Mouse (Mus musculus) forebrain, embryonic 10.5 days (tissue): ENCODE data around the gene Hist1h1a. TPM values are rescaled to one million over a fixed set of nuclear protein-coding genes. Genes with fewer than 3 reads are reported as not detected.
"Not testable (repeated sequence)": the region's sequence is repeated elsewhere in the genome, so short reads cannot be mapped to it uniquely, and the experiment has no call there.

Experiments used
- DNase-seq: peaks from one replicate; pipeline ENCODE4 v3.0.0-alpha.2; 2017; ENCODE audit warnings: low spot score; ENCODE audit errors: extremely low spot score
- H3K27ac ChIP-seq: fragments of 300-500 bp; sonication (generic); 2 replicates; pipeline ENCODE4 v1.5.1; 2016; ENCODE audit warnings: mild to moderate bottlenecking
- H3K27me3 ChIP-seq: fragments of 300-500 bp; sonication (generic); 2 replicates; pipeline ENCODE4 v1.6.1; 2016; ENCODE audit warnings: mild to moderate bottlenecking; ENCODE audit not compliant: poor library complexity, severe bottlenecking
- H3K36me3 ChIP-seq: fragments of 300-500 bp; sonication (generic); replicated peaks from 2 replicates; pipeline ENCODE4 v1.6.1; 2016; ENCODE audit warnings: mild to moderate bottlenecking, moderate library complexity
- H3K4me1 ChIP-seq: fragments of 300-500 bp; sonication (generic); 2 replicates; pipeline ENCODE4 v1.6.1; 2016
- H3K4me3 ChIP-seq: fragments of 300-500 bp; sonication (generic); 2 replicates; pipeline ENCODE4 v1.5.1; 2016; ENCODE audit warnings: mild to moderate bottlenecking, moderate library complexity
- H3K9me3 ChIP-seq: fragments of 300-500 bp; sonication (generic); 2 replicates; pipeline ENCODE4 v1.6.1; 2016; ENCODE audit warnings: mild to moderate bottlenecking, moderate library complexity
- WGBS: fragments of 180-500 bp; shearing (Covaris S2); methylation state at CpG from one replicate; pipeline ENCODE4 v1.1.7; 2016; 5-methylcytosine and 5-hydroxymethylcytosine counted together
- polyA plus RNA-seq: library from polyadenylated mRNA; unstranded; fragments of >200 nt; fragmentation: Nextera tagmentation; extraction: Ambion mirVana; gene quantifications from 2 replicates; pipeline ENCODE4 v1.2.1, GENCODE M21; 2016

The Hist1h1a gene
- polyA plus RNA-seq, 1 experiment from 2014 or later = 2.6 TPM

GRCm38 (mm10) chr13:23746201-23747080, 17.0 kb upstream of the Hist1h1a start, which contains the start of gene Hist1h2bb:
Hist1h2bb (plus strand) TSS chr13:23746734.
- peaks cover 35% of the 10 kb centered on the region for H3K4me1 ChIP-seq
- H3K27ac ChIP-seq = peak within 1 kb of the TSS; percentile 98
- not testable (repeated sequence) for H3K36me3 ChIP-seq, H3K27me3 ChIP-seq, H3K9me3 ChIP-seq
- peak within 1 kb of the TSS; percentile 58 for H3K4me3 ChIP-seq
- WGBS = under 1% methylated on average over 48 of the region's 58 CpGs
- peak; percentile 78 for DNase-seq

GRCm38 (mm10) chr13:23747081-23747891, 16.2 kb upstream of the Hist1h1a start:
- 3% methylated on average over 13 of the region's 13 CpGs for WGBS
- H3K27ac ChIP-seq = peak overlapping the region; percentile 98
- DNase-seq = peak; percentile 37
- no peaks in the 10 kb centered on the region for H3K9me3 ChIP-seq
- H3K36me3 ChIP-seq = no peaks in the 10 kb centered on the region
- H3K27me3 ChIP-seq = no peaks in the 10 kb centered on the region
- peak overlapping the region; percentile 58 for H3K4me3 ChIP-seq
- H3K4me1 ChIP-seq = peaks cover 35% of the 10 kb centered on the region

GRCm38 (mm10) chr13:23747892-23748288, 15.6 kb upstream of the Hist1h1a start:
- no peaks in the 10 kb centered on the region for H3K9me3 ChIP-seq
- H3K27ac ChIP-seq = peak overlapping the region; percentile 98
- H3K4me3 ChIP-seq = peak overlapping the region; percentile 58
- peak; percentile 45 for DNase-seq
- H3K4me1 ChIP-seq = peaks cover 37% of the 10 kb centered on the region
- H3K36me3 ChIP-seq = no peaks in the 10 kb centered on the region
- WGBS = 12% methylated on average over 4 of the region's 4 CpGs
- H3K27me3 ChIP-seq = no peaks in the 10 kb centered on the region

- Histone ChIP-seq H3K4me1 (peaks cover 39% of the 10 kb centered on the region), H3K9me3 (no peaks in the 10 kb centered on the region), H3K4me3 (no peak overlapping the region), H3K36me3 (no peaks in the 10 kb centered on the region), H3K27me3 (no peaks in the 10 kb centered on the region), H3K27ac (peak overlapping the region; percentile 98)
- 92% methylated on average over 5 of the region's 5 CpGs for WGBS
- DNase-seq = no peak
These were observed 13.8 kb upstream of the Hist1h1a start for GRCm38 (mm10) chr13:23749563-23750121.

- Histone ChIP-seq H3K27ac (peak within 1 kb of the TSS; percentile 98), H3K4me1 (peaks cover 38% of the 10 kb centered on the region), H3K4me3 (peak within 1 kb of the TSS; percentile 53)
- not testable (repeated sequence) for H3K36me3 ChIP-seq, H3K27me3 ChIP-seq, H3K9me3 ChIP-seq
- under 1% methylated on average over 33 of the region's 47 CpGs for WGBS
- peak; percentile 79 for DNase-seq
These were observed 12.5 kb upstream of the Hist1h1a start, which contains the start of gene Hist1h2ab for GRCm38 (mm10) chr13:23750839-23751477. Hist1h2ab (plus strand) TSS chr13:23751126.

GRCm38 (mm10) chr13:23751478-23751956, 11.9 kb upstream of the Hist1h1a start:
- H3K27ac ChIP-seq = peak overlapping the region; percentile 98
- H3K4me1 ChIP-seq = peaks cover 41% of the 10 kb centered on the region
- WGBS = 2% methylated on average over 11 of the region's 11 CpGs
- no peak for DNase-seq
- H3K36me3 ChIP-seq = no peaks in the 10 kb centered on the region
- no peaks in the 10 kb centered on the region for H3K9me3 ChIP-seq
- H3K4me3 ChIP-seq = peak overlapping the region; percentile 53
- no peaks in the 10 kb centered on the region for H3K27me3 ChIP-seq

- not testable (repeated sequence) for H3K27me3 ChIP-seq, H3K36me3 ChIP-seq, H3K9me3 ChIP-seq
- under 1% methylated on average over 23 of the region's 47 CpGs for WGBS
- H3K4me3 ChIP-seq = peak within 1 kb of the TSS; percentile 56
- peaks cover 39% of the 10 kb centered on the region for H3K4me1 ChIP-seq
- DNase-seq = peak; percentile 89
- peak within 1 kb of the TSS; percentile 98 for H3K27ac ChIP-seq
These were observed 11.3 kb upstream of the Hist1h1a start, which contains the start of gene Hist1h3b for GRCm38 (mm10) chr13:23752067-23752741. Hist1h3b (plus strand) TSS chr13:23752267.

- Histone ChIP-seq H3K9me3 (no peaks in the 10 kb centered on the region), H3K36me3 (no peaks in the 10 kb centered on the region), H3K4me3 (peak overlapping the region; percentile 56), H3K4me1 (peaks cover 39% of the 10 kb centered on the region), H3K27ac (peak overlapping the region; percentile 91), H3K27me3 (no peaks in the 10 kb centered on the region)
- DNase-seq = no peak
- WGBS = 4% methylated on average over 6 of the region's 6 CpGs
These were observed 10.7 kb upstream of the Hist1h1a start for GRCm38 (mm10) chr13:23752742-23753172.

GRCm38 (mm10) chr13:23753314-23754078, 10.0 kb upstream of the Hist1h1a start:
- DNase-seq = no peak
- Histone ChIP-seq H3K36me3 (no peaks in the 10 kb centered on the region), H3K27me3 (no peaks in the 10 kb centered on the region), H3K4me1 (peaks cover 39% of the 10 kb centered on the region), H3K9me3 (no peaks in the 10 kb centered on the region), H3K4me3 (peak overlapping the region; percentile 56), H3K27ac (peak overlapping the region; percentile 91)
- WGBS = 66% methylated on average over 4 of the region's 4 CpGs

- no peaks in the 10 kb centered on the region for H3K27me3 ChIP-seq
- peaks cover 46% of the 10 kb centered on the region for H3K4me1 ChIP-seq
- H3K27ac ChIP-seq = peak overlapping the region; percentile 91
- H3K9me3 ChIP-seq = no peaks in the 10 kb centered on the region
- no peak overlapping the region for H3K4me3 ChIP-seq
- H3K36me3 ChIP-seq = no peaks in the 10 kb centered on the region
- DNase-seq = no peak
These were observed 8.5 kb upstream of the Hist1h1a start for GRCm38 (mm10) chr13:23755000-23755399.

GRCm38 (mm10) chr13:23756790-23757189, 6.7 kb upstream of the Hist1h1a start, which contains the start of gene Hist1h4b:
Hist1h4b (plus strand) TSS chr13:23757013.
- WGBS = 0% methylated on average over 20 of the region's 22 CpGs
- H3K4me3 ChIP-seq = peak within 1 kb of the TSS; percentile 54

More at GRCm38 (mm10) chr13:23756790-23757189, 6.7 kb upstream of the Hist1h1a start, which contains the start of gene Hist1h4b:
- H3K27me3 ChIP-seq = no peaks in the 10 kb centered on the region
- peak within 1 kb of the TSS; percentile 91 for H3K27ac ChIP-seq
- no peaks in the 10 kb centered on the region for H3K36me3 ChIP-seq
- peaks cover 54% of the 10 kb centered on the region for H3K4me1 ChIP-seq
- H3K9me3 ChIP-seq = no peaks in the 10 kb centered on the region
- DNase-seq = peak; percentile 91
